Comparison of ENCODE assay signal across 9 mouse cellular contexts in the genomic region with DNA sequence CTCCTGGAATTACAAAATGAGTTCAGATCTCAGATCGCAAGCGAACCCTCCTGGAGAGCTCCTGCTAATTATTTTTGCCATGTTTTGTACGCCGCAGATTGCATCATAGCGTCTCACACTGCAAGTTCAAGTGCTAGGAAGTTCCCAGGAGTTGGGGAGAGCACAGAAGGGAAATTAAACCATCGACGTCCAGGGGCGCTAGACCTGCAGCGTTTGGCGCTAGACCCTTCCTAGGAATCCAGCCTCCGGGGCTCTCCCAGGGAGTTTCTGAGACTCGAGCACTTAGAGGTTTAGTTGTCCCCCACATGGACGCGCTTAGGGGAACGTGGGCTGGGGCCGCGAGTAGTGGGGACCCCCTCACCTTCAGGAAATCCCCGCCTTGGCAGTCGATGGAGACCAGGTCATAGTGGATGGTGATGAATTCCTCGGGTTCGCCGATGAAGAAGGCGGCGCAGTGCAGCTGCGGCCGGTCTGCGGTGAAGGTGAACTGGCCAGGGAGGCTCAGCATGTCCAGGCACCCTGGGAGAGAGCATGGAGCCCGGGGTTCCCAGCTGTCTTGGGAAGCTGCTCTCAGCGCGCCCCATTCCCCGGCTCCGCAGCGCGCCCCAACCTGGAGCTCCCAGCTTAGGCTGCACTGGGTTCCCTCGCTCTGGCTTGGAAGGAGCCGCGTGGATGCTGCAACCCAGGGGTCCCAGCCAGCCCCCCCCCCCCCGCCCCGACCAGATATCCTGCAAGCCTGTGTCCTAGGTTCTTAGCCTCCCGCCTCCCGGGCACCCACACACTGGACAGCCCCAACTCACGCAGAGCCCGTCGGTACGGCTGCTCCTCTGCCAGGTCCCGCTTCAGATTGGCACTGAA. TPM values are rescaled to one million over a fixed set of nuclear protein-coding genes. Genes with fewer than 3 reads are reported as not detected.
DNase-seq lines count a peak whose midpoint lies in the region; ATAC-seq and TF ChIP-seq lines count a peak whose summit lies in the region.
"Had no signal": no experiment of that assay in that cellular context is flagged by ENCODE, and none has a peak within 500 bp of the region (broad histone marks: within the 10 kb centered on the region; RNA-seq: fewer than 3 reads in every experiment).

No protein-coding gene starts in this region.

- TF ChIP-seq CTCF in E14TG2a.4 (conservative IDR thresholded peaks at IDR 0.05; ENCODE audit: low read length), result peak; percentile 26
- no peak for TF ChIP-seq CTCF in embryonic fibroblast, embryonic 13.5 days (IDR thresholded peaks at IDR 0.05; ENCODE audit: borderline replicate concordance, insufficient read depth, low read length)
- peak; percentile 55 for TF ChIP-seq CTCF in intestine, postnatal 0 days (IDR thresholded peaks at IDR 0.05; ENCODE audit: low read depth)

- no peak for ATAC-seq in intestine, postnatal 0 days

- no peaks in the 10 kb centered on the region for H3K36me3 ChIP-seq in E14TG2a.4 (ENCODE audit: insufficient read depth, low read length)
- H3K36me3 ChIP-seq in intestine, postnatal 0 days (ENCODE audit: control insufficient read depth, insufficient read depth), result no peaks in the 10 kb centered on the region

- no peak for TF ChIP-seq POLR2A in embryonic fibroblast, embryonic 13.5 days (IDR thresholded peaks at IDR 0.05; ENCODE audit: low read depth, low read length)

- no peak overlapping the region for H3K27ac ChIP-seq in embryonic fibroblast, embryonic 13.5 days (ENCODE audit: insufficient read depth, low read length)
- H3K27ac ChIP-seq in intestine, postnatal 0 days (ENCODE audit: low read depth, low read length), result no peak overlapping the region

- peak overlapping the region; percentile 67 for H3K4me2 ChIP-seq in intestine, postnatal 0 days (replicated peaks; ENCODE audit: low read depth)

- WGBS in intestine, postnatal 0 days, result 2% methylated on average over 45 of the region's 46 CpGs

- H3K9me3 ChIP-seq in E14TG2a.4 (ENCODE audit: low read length), result no peaks in the 10 kb centered on the region
- no peaks in the 10 kb centered on the region for H3K9me3 ChIP-seq in intestine, postnatal 0 days (ENCODE audit: control insufficient read depth)

- peaks cover 18% of the 10 kb centered on the region for H3K4me1 ChIP-seq in E14TG2a.4 (replicated peaks; ENCODE audit: low read depth, low read length)
- no peaks in the 10 kb centered on the region for H3K4me1 ChIP-seq in embryonic fibroblast, embryonic 13.5 days (ENCODE audit: control insufficient read depth, insufficient read depth, low read length)
- no peaks in the 10 kb centered on the region for H3K4me1 ChIP-seq in intestine, postnatal 0 days (replicated peaks; ENCODE audit: control insufficient read depth, insufficient read depth, low read length)

- H3K27me3 ChIP-seq in E14TG2a.4 (ENCODE audit: insufficient read depth, low read length), result peaks cover 41% of the 10 kb centered on the region
- peaks cover 23% of the 10 kb centered on the region; the same call in 1 of the 2 replicates for H3K27me3 ChIP-seq in intestine, postnatal 0 days (replicated peaks; ENCODE audit: control insufficient read depth, insufficient read depth, low read length)

- no peak overlapping the region for H3K9ac ChIP-seq in intestine, postnatal 0 days (ENCODE audit: low read depth, low read length)

- DNase-seq in gastrocnemius, postnatal 10 days, result peak; percentile 14
- DNase-seq in gastrocnemius, postnatal 25 days, result no peak
- peak; percentile 63 for DNase-seq in neural tube, embryonic 10.5 days (ENCODE audit: extremely low spot score, low spot score)
- DNase-seq in layer of hippocampus, adult 11-12 months (ENCODE audit: low spot score), result no peak
- DNase-seq in urinary bladder, adult 2 months (ENCODE audit: low spot score), result no peak

- H3K4me3 ChIP-seq in E14TG2a.4 (replicated peaks; ENCODE audit: low read length), result peak overlapping the region; percentile 80
- peak overlapping the region; percentile 5; the same call in 1 of the 2 replicates for H3K4me3 ChIP-seq in embryonic fibroblast, embryonic 13.5 days (ENCODE audit: insufficient read depth, low read length)
- peak overlapping the region; percentile 32 for H3K4me3 ChIP-seq in intestine, postnatal 0 days (ENCODE audit: low read depth, low read length)

RNA-seq across cellular contexts. Expression of a gene that starts 1.1 kb away (rescaled TPM):
- total RNA-seq in gastrocnemius, postnatal 10 days (2021), result not detected
- not detected for total RNA-seq in gastrocnemius, postnatal 25 days (2021)
- not detected in 2 replicates for polyA plus RNA-seq in embryonic fibroblast, embryonic 13.5 days (2011; ENCODE audit: insufficient read length, low read depth, missing spikeins)
- polyA plus RNA-seq in intestine, postnatal 0 days (2015; fragmentation: Nextera tagmentation; extraction: Ambion mirVana), result not detected in 2 replicates
- polyA plus RNA-seq in urinary bladder, adult 2 months (2012; rRNA removed), result 3.1 and 4.0 TPM in 2 replicates

RNA-seq across cellular contexts. Expression of a gene that starts 34.9 kb away (rescaled TPM):
- total RNA-seq in gastrocnemius, postnatal 10 days (2021), result 1 to 10 TPM; 1.3 to 1.7 TPM
- 1 to 10 TPM; 1.1 to 1.4 TPM for total RNA-seq in gastrocnemius, postnatal 25 days (2021)
- polyA plus RNA-seq in embryonic fibroblast, embryonic 13.5 days (2011; ENCODE audit: insufficient read length, low read depth, missing spikeins), result not detected in 2 replicates
- 2.0 and 2.1 TPM in 2 replicates for polyA plus RNA-seq in intestine, postnatal 0 days (2015; fragmentation: Nextera tagmentation; extraction: Ambion mirVana)
- 0.25 TPM in 1 of 2 replicates, not detected in the other for polyA plus RNA-seq in urinary bladder, adult 2 months (2012; rRNA removed)
- total RNA-seq: layer of hippocampus, postnatal 10 days had no signal

Comparison
In these comparisons a context has a peak if more than half of its experiments do, and no peak if none do; other contexts are left out.
1. DNase-seq: peak in gastrocnemius, postnatal 10 days (single experiment) and neural tube, embryonic 10.5 days (single experiment); none in gastrocnemius, postnatal 25 days (single experiment), layer of hippocampus, adult 11-12 months (single experiment) and urinary bladder, adult 2 months (single experiment).
2. H3K4me3 ChIP-seq: peak in every context shown above with its lines; median percentile 80 in E14TG2a.4; 32 in intestine, postnatal 0 days; 5 in embryonic fibroblast, embryonic 13.5 days.